Comparison of ENCODE assay signal across 8 mouse cellular contexts in the genomic region with DNA sequence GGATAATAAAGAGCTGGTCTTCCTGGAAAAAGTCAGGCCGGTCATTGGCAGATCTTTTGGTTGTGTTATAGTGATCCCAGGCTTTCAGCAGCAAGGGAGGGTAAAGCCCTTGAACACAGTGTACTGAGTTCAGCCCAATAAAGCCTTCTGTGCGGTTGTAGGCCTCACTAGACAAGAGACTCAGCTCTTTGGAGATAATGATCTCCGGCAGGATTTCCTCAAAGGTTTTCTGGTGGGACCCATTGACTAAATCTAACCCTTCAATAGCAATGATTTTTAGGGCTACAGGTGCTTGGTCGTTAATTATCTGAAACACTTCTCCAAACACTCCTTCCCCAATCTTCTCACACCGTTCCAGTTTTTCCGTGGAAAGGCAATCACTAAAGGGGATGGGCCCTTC. TPM values are rescaled to one million over a fixed set of nuclear protein-coding genes. Genes with fewer than 3 reads are reported as not detected.
DNase-seq lines count a peak whose midpoint lies in the region; ATAC-seq and TF ChIP-seq lines count a peak whose summit lies in the region.

No protein-coding gene starts in this region.

- peak overlapping the region; percentile 86 for H3K4me2 ChIP-seq in kidney, postnatal 0 days (ENCODE audit: low read length)
- H3K4me2 ChIP-seq in hindbrain, embryonic 15.5 days = peak overlapping the region; percentile 93
- peak overlapping the region; percentile 85; the same call in 1 of the 2 replicates for H3K4me2 ChIP-seq in midbrain, postnatal 0 days (ENCODE audit: low read depth, low read length, poor library complexity, severe bottlenecking)

- H3K4me1 ChIP-seq in kidney, postnatal 0 days (replicated peaks; ENCODE audit: insufficient read depth, low read length) = peaks cover 10% of the 10 kb centered on the region; the same call in 1 of the 2 replicates
- H3K4me1 ChIP-seq in bone marrow macrophage, adult 2 months (ENCODE audit: control insufficient read depth, insufficient read depth, low read length) = peaks cover 24% of the 10 kb centered on the region
- peaks cover 14% of the 10 kb centered on the region for H3K4me1 ChIP-seq in hindbrain, embryonic 15.5 days (replicated peaks)
- 0 out of 2 replicates have a peak, but pooled peaks cover 4% of the 10 kb centered on the region for H3K4me1 ChIP-seq in midbrain, postnatal 0 days (ENCODE audit: insufficient read depth, low read length)

- TF ChIP-seq CTCF in kidney, postnatal 0 days (IDR thresholded peaks at IDR 0.05; ENCODE audit: low read depth) = no peak
- TF ChIP-seq CTCF in bone marrow macrophage, adult 2 months (IDR thresholded peaks at IDR 0.05; ENCODE audit: low read depth, low read length) = no peak
- no peak for TF ChIP-seq CTCF in midbrain, postnatal 0 days (IDR thresholded peaks at IDR 0.05)

- no peak for ATAC-seq in kidney, postnatal 0 days (replicated peaks; ENCODE audit: low FRiP score, low read depth)
- no peak for ATAC-seq in hindbrain, embryonic 15.5 days (ENCODE audit: low FRiP score, low read depth)
- ATAC-seq in midbrain, postnatal 0 days (ENCODE audit: low FRiP score) = no peak

- no peak for DNase-seq in kidney, postnatal 0 days (ENCODE audit: low spot score)
- DNase-seq in kidney, postnatal 25 days = no peak
- no peak for DNase-seq in midbrain, postnatal 0 days (ENCODE audit: low spot score)
- no peak for DNase-seq in frontal cortex, postnatal 36 days (ENCODE audit: low spot score in 2 of 2)
- DNase-seq in right cerebral cortex, adult 2 months (ENCODE audit: low spot score in 2 of 2) = no peak
- DNase-seq in embryo, embryonic 11 days = no peak

- no peak overlapping the region; the same call in 1 of the 2 replicates for H3K9ac ChIP-seq in kidney, postnatal 0 days (ENCODE audit: low read depth, low read length)
- no peak overlapping the region for H3K9ac ChIP-seq in hindbrain, embryonic 15.5 days
- H3K9ac ChIP-seq in midbrain, postnatal 0 days (replicated peaks; ENCODE audit: low read length, poor library complexity, severe bottlenecking) = no peak overlapping the region

- H3K27me3 ChIP-seq in kidney, postnatal 0 days (ENCODE audit: insufficient read depth, low read length) = no peaks in the 10 kb centered on the region
- no peaks in the 10 kb centered on the region for H3K27me3 ChIP-seq in hindbrain, embryonic 15.5 days
- H3K27me3 ChIP-seq in midbrain, postnatal 0 days (ENCODE audit: insufficient read depth, low read length) = no peaks in the 10 kb centered on the region

- WGBS in kidney, postnatal 0 days = 49% methylated on average over 6 of the region's 6 CpGs
- WGBS in hindbrain, embryonic 15.5 days = 91% methylated on average over 6 of the region's 6 CpGs
- WGBS in midbrain, postnatal 0 days = 94% methylated on average over 6 of the region's 6 CpGs

- H3K27ac ChIP-seq in kidney, postnatal 0 days = no peak overlapping the region
- no peak overlapping the region for H3K27ac ChIP-seq in bone marrow macrophage, adult 2 months (ENCODE audit: insufficient read depth, low read depth, low read length)
- no peak overlapping the region for H3K27ac ChIP-seq in hindbrain, embryonic 15.5 days (replicated peaks)
- no peak overlapping the region for H3K27ac ChIP-seq in midbrain, postnatal 0 days (ENCODE audit: low read depth, low read length)

- no peak for TF ChIP-seq POLR2A in bone marrow macrophage, adult 2 months (IDR thresholded peaks at IDR 0.05; ENCODE audit: borderline replicate concordance, low read depth, low read length)

- no peaks in the 10 kb centered on the region for H3K36me3 ChIP-seq in kidney, postnatal 0 days (ENCODE audit: insufficient read depth, low read length)
- H3K36me3 ChIP-seq in hindbrain, embryonic 15.5 days = no peaks in the 10 kb centered on the region
- no peaks in the 10 kb centered on the region for H3K36me3 ChIP-seq in midbrain, postnatal 0 days (ENCODE audit: insufficient read depth, low read length)

- peak overlapping the region; percentile 90 for H3K4me3 ChIP-seq in kidney, postnatal 0 days (replicated peaks; ENCODE audit: low read depth, low read length)
- H3K4me3 ChIP-seq in bone marrow macrophage, adult 2 months (ENCODE audit: insufficient read depth, low read length) = peak overlapping the region; percentile 92
- H3K4me3 ChIP-seq in hindbrain, embryonic 15.5 days = peak overlapping the region; percentile 85; the same call in 1 of the 2 replicates
- H3K4me3 ChIP-seq in midbrain, postnatal 0 days (ENCODE audit: low read depth, low read length) = no peak overlapping the region

- H3K9me3 ChIP-seq in kidney, postnatal 0 days (replicated peaks; ENCODE audit: low read length) = no peaks in the 10 kb centered on the region
- H3K9me3 ChIP-seq in hindbrain, embryonic 15.5 days = no peaks in the 10 kb centered on the region
- no peaks in the 10 kb centered on the region for H3K9me3 ChIP-seq in midbrain, postnatal 0 days (ENCODE audit: low read length)

RNA-seq across cellular contexts. Expression of gene Haspin, which starts 1.5 kb away (rescaled TPM):
- polyA plus RNA-seq in kidney, postnatal 0 days (2015; fragmentation: Nextera tagmentation; extraction: Ambion mirVana) = 7.3 and 8.5 TPM in 2 replicates
- 8.7 and 9.0 TPM in 2 replicates for polyA plus RNA-seq in bone marrow macrophage, adult 2 months (2012; ENCODE audit: insufficient read depth, insufficient read length, missing spikeins)
- 4.0 TPM in 2 replicates for polyA plus RNA-seq in hindbrain, embryonic 15.5 days (2015; fragmentation: Nextera tagmentation; extraction: Ambion mirVana)
- 0.60 and 1.4 TPM in 2 replicates for total RNA-seq in midbrain, postnatal 0 days (2014; rRNA removed)
- polyA plus RNA-seq in midbrain, postnatal 0 days (2015; fragmentation: Nextera tagmentation; extraction: Ambion mirVana) = 0.97 and 1.3 TPM in 2 replicates

RNA-seq across cellular contexts. Expression of gene P2rx5, which starts 23.6 kb away (rescaled TPM):
- polyA plus RNA-seq in kidney, postnatal 0 days (2015; fragmentation: Nextera tagmentation; extraction: Ambion mirVana) = 1.3 and 1.6 TPM in 2 replicates
- not detected in 2 replicates for polyA plus RNA-seq in bone marrow macrophage, adult 2 months (2012; ENCODE audit: insufficient read depth, insufficient read length, missing spikeins)
- 0.43 and 0.49 TPM in 2 replicates for polyA plus RNA-seq in hindbrain, embryonic 15.5 days (2015; fragmentation: Nextera tagmentation; extraction: Ambion mirVana)
- 1.1 TPM in 1 of 2 replicates, not detected in the other for total RNA-seq in midbrain, postnatal 0 days (2014; rRNA removed)
- polyA plus RNA-seq in midbrain, postnatal 0 days (2015; fragmentation: Nextera tagmentation; extraction: Ambion mirVana) = 0.28 and 0.50 TPM in 2 replicates

RNA-seq across cellular contexts. Expression of gene Emc6, which starts 40.2 kb away (rescaled TPM):
- 182 and 187 TPM in 2 replicates for polyA plus RNA-seq in kidney, postnatal 0 days (2015; fragmentation: Nextera tagmentation; extraction: Ambion mirVana)
- 41.3 and 43.1 TPM in 2 replicates for polyA plus RNA-seq in bone marrow macrophage, adult 2 months (2012; ENCODE audit: insufficient read depth, insufficient read length, missing spikeins)
- 126 and 131 TPM in 2 replicates for polyA plus RNA-seq in hindbrain, embryonic 15.5 days (2015; fragmentation: Nextera tagmentation; extraction: Ambion mirVana)
- 141 and 143 TPM in 2 replicates for total RNA-seq in midbrain, postnatal 0 days (2014; rRNA removed)
- 169 and 182 TPM in 2 replicates for polyA plus RNA-seq in midbrain, postnatal 0 days (2015; fragmentation: Nextera tagmentation; extraction: Ambion mirVana)

RNA-seq across cellular contexts. Expression of gene Tax1bp3, which starts 40.3 kb away (rescaled TPM):
- polyA plus RNA-seq in kidney, postnatal 0 days (2015; fragmentation: Nextera tagmentation; extraction: Ambion mirVana) = 227 and 237 TPM in 2 replicates
- 35.4 and 37.3 TPM in 2 replicates for polyA plus RNA-seq in bone marrow macrophage, adult 2 months (2012; ENCODE audit: insufficient read depth, insufficient read length, missing spikeins)
- polyA plus RNA-seq in hindbrain, embryonic 15.5 days (2015; fragmentation: Nextera tagmentation; extraction: Ambion mirVana) = 131 TPM in 2 replicates
- total RNA-seq in midbrain, postnatal 0 days (2014; rRNA removed) = 43.8 and 55.6 TPM in 2 replicates
- 91.0 and 100 TPM in 2 replicates for polyA plus RNA-seq in midbrain, postnatal 0 days (2015; fragmentation: Nextera tagmentation; extraction: Ambion mirVana)

RNA-seq across cellular contexts. Expression of gene Itgae, which starts 46.2 kb away (rescaled TPM):
- 0.14 and 0.22 TPM in 2 replicates for polyA plus RNA-seq in kidney, postnatal 0 days (2015; fragmentation: Nextera tagmentation; extraction: Ambion mirVana)
- not detected in 2 replicates for polyA plus RNA-seq in bone marrow macrophage, adult 2 months (2012; ENCODE audit: insufficient read depth, insufficient read length, missing spikeins)
- 0.22 and 0.35 TPM in 2 replicates for polyA plus RNA-seq in hindbrain, embryonic 15.5 days (2015; fragmentation: Nextera tagmentation; extraction: Ambion mirVana)
- 0.05 TPM in 1 of 2 replicates, not detected in the other for total RNA-seq in midbrain, postnatal 0 days (2014; rRNA removed)
- 0.09 and 0.10 TPM in 2 replicates for polyA plus RNA-seq in midbrain, postnatal 0 days (2015; fragmentation: Nextera tagmentation; extraction: Ambion mirVana)
